Mouse (Mus musculus): ENCODE measurements at regions not wholly inside any gene's neighbourhood (a gene's known extent, or its start where the extent isn't known, plus 50 kb on each side); places are given as distances from the start of the nearest gene placed in this dataset.

- WGBS, result 94% methylated on average over 1 of the region's 1 CpGs
Observed at GRCm38 (mm10) chr3:125048429-125048828, 355.4 kb upstream of the Ndst4 start.

GRCm38 (mm10) chr3:125049654-125050053 lies 354.2 kb upstream of the Ndst4 start:
- H3K36me3 ChIP-seq (replicated peaks), result no peaks in the 10 kb centered on the region
- H3K4me3 ChIP-seq (replicated peaks), result no peak overlapping the region
- no peak overlapping the region for H3K4me2 ChIP-seq
- no peak overlapping the region for H3K27ac ChIP-seq
- H3K9me3 ChIP-seq, result no peaks in the 10 kb centered on the region
- no peak for ATAC-seq (ENCODE audit: low FRiP score)
- H3K27me3 ChIP-seq, result no peaks in the 10 kb centered on the region
- no peak overlapping the region for H3K9ac ChIP-seq
- H3K4me1 ChIP-seq, result 0 out of 2 replicates have a peak, but pooled peaks cover 2% of the 10 kb centered on the region

More at GRCm38 (mm10) chr3:125048429-125048828, 355.4 kb upstream of the Ndst4 start:
- H3K27me3 ChIP-seq, result no peaks in the 10 kb centered on the region
- 0 out of 2 replicates have a peak, but pooled peaks cover 2% of the 10 kb centered on the region for H3K4me1 ChIP-seq
- H3K4me3 ChIP-seq (replicated peaks), result no peak overlapping the region
- H3K9ac ChIP-seq, result no peak overlapping the region
- no peaks in the 10 kb centered on the region for H3K9me3 ChIP-seq
- H3K27ac ChIP-seq, result no peak overlapping the region
- no peaks in the 10 kb centered on the region for H3K36me3 ChIP-seq (replicated peaks)
- no peak overlapping the region for H3K4me2 ChIP-seq
- no peak for ATAC-seq (ENCODE audit: low FRiP score)

- Histone ChIP-seq H3K27ac (no peak overlapping the region), H3K36me3 (replicated peaks) (no peaks in the 10 kb centered on the region), H3K4me2 (no peak overlapping the region), H3K27me3 (no peaks in the 10 kb centered on the region), H3K4me3 (replicated peaks) (no peak overlapping the region), H3K9ac (no peak overlapping the region), H3K4me1 (0 out of 2 replicates have a peak, but pooled peaks cover 2% of the 10 kb centered on the region), H3K9me3 (no peaks in the 10 kb centered on the region)
- WGBS, result 30% methylated on average over 3 of the region's 3 CpGs
- peak; percentile 27; the same call in 1 of the 2 replicates for ATAC-seq (ENCODE audit: low FRiP score)
Observed at GRCm38 (mm10) chr3:125052852-125053251, 351.0 kb upstream of the Ndst4 start.

GRCm38 (mm10) chr3:125072683-125073082 lies 331.2 kb upstream of the Ndst4 start:
- Histone ChIP-seq H3K27ac (no peak overlapping the region), H3K4me2 (no peak overlapping the region), H3K9ac (no peak overlapping the region), H3K9me3 (no peaks in the 10 kb centered on the region), H3K36me3 (replicated peaks) (no peaks in the 10 kb centered on the region), H3K4me3 (replicated peaks) (no peak overlapping the region), H3K4me1 (no peaks in the 10 kb centered on the region), H3K27me3 (no peaks in the 10 kb centered on the region)
- WGBS, result 67% methylated on average over 3 of the region's 3 CpGs
- no peak for ATAC-seq (ENCODE audit: low FRiP score)

GRCm38 (mm10) chr3:125093010-125093630 lies 310.8 kb upstream of the Ndst4 start:
- no peak for ATAC-seq (ENCODE audit: low FRiP score)
- Histone ChIP-seq H3K27ac (no peak overlapping the region), H3K27me3 (no peaks in the 10 kb centered on the region), H3K4me1 (no peaks in the 10 kb centered on the region), H3K36me3 (replicated peaks) (no peaks in the 10 kb centered on the region), H3K4me2 (no peak overlapping the region), H3K4me3 (replicated peaks) (no peak overlapping the region), H3K9me3 (no peaks in the 10 kb centered on the region), H3K9ac (no peak overlapping the region)
- 80% methylated on average over 5 of the region's 5 CpGs for WGBS

Measured in forebrain, embryonic 12.5 days (tissue).